Mouse (Mus musculus) ES-E14 (cell line): ENCODE measurements around the gene Robo2. TPM values are rescaled to one million over a fixed set of nuclear protein-coding genes. Genes with fewer than 3 reads are reported as not detected.

Source experiments
- DNase-seq: peaks from one replicate; pipeline ENCODE4 v3.0.0-alpha.2; 2013; ENCODE audit warnings: low read depth, low spot score
- H3K27ac ChIP-seq: 2 replicates; pipeline ENCODE4 v1.5.1; 2012; ENCODE audit warnings: low read depth, mild to moderate bottlenecking, low read length, moderate library complexity, mixed read lengths; ENCODE audit not compliant: poor library complexity, insufficient read depth, severe bottlenecking
- H3K36me3 ChIP-seq: 2 replicates; pipeline ENCODE4 v1.6.1; 2012; ENCODE audit warnings: mild to moderate bottlenecking, low read length, moderate library complexity, mixed read lengths; ENCODE audit not compliant: control insufficient read depth, poor library complexity, insufficient read depth, severe bottlenecking
- H3K4me1 ChIP-seq, 2 experiments: fragments of 150-350 bp in 1 of 2; sonication (generic) in 1 of 2; 2 replicates each; pipeline ENCODE4 v1.6.1; 2012; ENCODE audit warnings: low read length in 2 of 2, mild to moderate bottlenecking in 1 of 2, mixed read lengths in 1 of 2; ENCODE audit not compliant: control insufficient read depth in 2 of 2, insufficient read depth in 2 of 2, poor library complexity in 1 of 2
- H3K4me3 ChIP-seq, 2 experiments: fragments of 150-350 bp in 1 of 2; sonication (generic) in 1 of 2; 2 replicates each; pipeline ENCODE4 v1.5.1; 2012; ENCODE audit warnings: low read length in 2 of 2, low read depth in 1 of 2, mild to moderate bottlenecking in 1 of 2, mixed read lengths in 1 of 2; ENCODE audit not compliant: insufficient read depth in 1 of 2, poor library complexity in 1 of 2, severe bottlenecking in 1 of 2
- H3K9ac ChIP-seq: 2 replicates; pipeline ENCODE4 v1.6.1; 2012; ENCODE audit warnings: low read depth, mild to moderate bottlenecking, low read length, mixed read lengths; ENCODE audit not compliant: poor library complexity, insufficient read depth, severe bottlenecking
- H3K9me3 ChIP-seq: fragments of 150-350 bp; sonication (generic); 2 replicates; pipeline ENCODE4 v1.6.1; 2012; ENCODE audit warnings: low read depth, mild to moderate bottlenecking, low read length; ENCODE audit not compliant: control insufficient read depth, insufficient read depth
- CHD2 ChIP-seq: IDR thresholded peaks from 2 replicates; pipeline ENCODE4 v1.6.1; 2014; ENCODE audit warnings: mild to moderate bottlenecking, low read depth, low read length, inconsistent platforms
- HCFC1 ChIP-seq: IDR thresholded peaks from 2 replicates; pipeline ENCODE4 v1.6.1; 2012; ENCODE audit warnings: low read length, inconsistent platforms, borderline replicate concordance; ENCODE audit not compliant: insufficient read depth
- MAFK ChIP-seq: IDR thresholded peaks from 2 replicates; pipeline ENCODE4 v1.6.1; 2014; ENCODE audit warnings: mild to moderate bottlenecking, low read depth, low read length, inconsistent platforms; ENCODE audit not compliant: insufficient read depth
- ZC3H11A ChIP-seq: IDR thresholded peaks from 2 replicates; pipeline ENCODE4 v1.6.1; 2012; ENCODE audit warnings: low read depth, mild to moderate bottlenecking, inconsistent platforms, low read length, borderline replicate concordance
- ZNF384 ChIP-seq: IDR thresholded peaks from 2 replicates; pipeline ENCODE4 v1.6.1; 2012; ENCODE audit warnings: low read depth, low read length, inconsistent platforms
- in situ Hi-C, 2 experiments: fragments of 600-800 bp; cut with MboI; formaldehyde crosslinking; loops; one replicate each; pipeline ENCODE4 v1.15.1; 2025; ENCODE audit warnings: low sequenced_read_pairs in 2 of 2, inconsistent platforms in 1 of 2; ENCODE audit not compliant: unreplicated experiment in 2 of 2
- total RNA-seq: library from RNA; depleted of rRNA; stranded (reverse); fragments of 300-350 nt; gene quantifications from 2 replicates; pipeline ENCODE4 v1.2.3, GENCODE M21; 2012; rRNA removed

Robo2 gene
- 2.6 and 5.5 TPM in 2 replicates for total RNA-seq

DNA sequence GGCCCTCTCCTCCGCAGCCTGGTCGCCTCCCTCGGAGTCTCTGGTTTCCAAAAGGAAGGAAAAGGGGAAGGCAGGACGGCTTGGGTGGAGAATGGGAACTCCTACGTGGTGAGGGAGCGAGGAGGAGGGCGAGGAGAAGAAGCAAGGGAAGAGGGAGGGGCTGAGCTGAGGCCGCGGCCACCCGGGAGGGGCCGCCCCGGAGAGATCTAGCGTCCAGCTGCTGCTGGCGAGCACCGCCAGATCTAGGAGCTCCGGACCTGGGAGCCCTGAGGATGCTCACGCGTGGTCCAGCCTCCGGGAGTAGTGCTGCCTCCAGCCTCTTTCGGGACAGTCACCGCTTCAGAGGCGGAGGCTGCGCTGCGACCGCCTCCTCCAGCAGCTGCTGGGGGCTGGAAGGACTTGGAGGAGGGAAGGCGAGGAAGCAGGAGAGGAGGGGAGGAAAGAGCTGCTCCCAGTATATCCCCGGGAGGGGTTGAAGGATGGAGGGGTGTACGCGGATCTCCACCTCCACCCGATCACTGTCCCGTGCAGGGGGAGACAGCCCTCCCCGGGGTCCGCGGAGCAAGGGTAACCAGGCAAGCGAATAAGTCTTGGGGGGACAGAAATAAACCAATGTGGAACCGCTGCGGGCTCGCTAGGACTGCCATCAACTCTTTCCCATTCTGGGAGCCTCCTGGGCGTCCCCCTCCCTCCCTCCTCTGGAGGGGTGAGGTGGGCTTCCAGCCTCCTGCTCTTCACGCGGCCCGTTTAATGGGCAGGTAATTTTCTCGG is at the start of gene Robo2:
Gene Robo2, minus strand, starts transcription at position 345 of the 771 bp plus-strand sequence.
- DNase-seq, result peak; percentile 30
- Histone ChIP-seq H3K36me3 (no peaks in the 10 kb centered on the region), H3K9ac (0 out of 2 replicates have a peak within 1 kb of the TSS, but pooled peaks have one; percentile 35), H3K4me3 (peak within 1 kb of the TSS; percentile 68 to 70), H3K4me1 (no peaks in the 10 kb centered on the region; a peak in 1 of 4 replicates), H3K9me3 (no peaks in the 10 kb centered on the region), H3K27ac (no peak within 1 kb of the TSS)
- in situ Hi-C loops, result no loop called here
- no peak for TF ChIP-seq CHD2
- no peak for TF ChIP-seq MAFK
- no peak for TF ChIP-seq ZNF384
- TF ChIP-seq ZC3H11A, result no peak

DNA sequence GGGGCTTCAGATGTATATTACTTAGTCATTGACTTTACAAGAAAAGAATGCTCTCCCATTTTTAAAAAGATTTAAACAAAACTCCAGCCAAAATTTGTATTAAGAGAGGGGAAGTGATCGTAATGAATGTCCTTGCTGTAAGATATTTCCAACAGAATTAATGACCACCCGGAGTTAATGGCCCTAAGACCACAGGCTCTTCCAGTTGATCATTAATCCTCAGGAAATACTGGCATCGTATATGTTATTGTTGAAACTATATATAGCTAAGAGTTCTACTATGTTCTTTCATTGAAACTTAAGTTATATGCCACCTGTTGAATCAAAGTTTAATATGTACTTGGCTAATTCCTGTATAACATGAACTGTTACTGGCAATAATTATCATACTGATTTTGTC is 46.5 kb upstream of the Robo2 start:
- Histone ChIP-seq H3K4me1 (no peaks in the 10 kb centered on the region), H3K9ac (no peak overlapping the region), H3K36me3 (no peaks in the 10 kb centered on the region), H3K9me3 (no peaks in the 10 kb centered on the region), H3K27ac (no peak overlapping the region), H3K4me3 (no peak overlapping the region)
- in situ Hi-C loops, result no loop called here
- TF ChIP-seq ZC3H11A, result no peak
- TF ChIP-seq CHD2, result no peak
- no peak for TF ChIP-seq HCFC1
- TF ChIP-seq ZNF384, result no peak
- no peak for TF ChIP-seq MAFK
- DNase-seq, result no peak

DNA sequence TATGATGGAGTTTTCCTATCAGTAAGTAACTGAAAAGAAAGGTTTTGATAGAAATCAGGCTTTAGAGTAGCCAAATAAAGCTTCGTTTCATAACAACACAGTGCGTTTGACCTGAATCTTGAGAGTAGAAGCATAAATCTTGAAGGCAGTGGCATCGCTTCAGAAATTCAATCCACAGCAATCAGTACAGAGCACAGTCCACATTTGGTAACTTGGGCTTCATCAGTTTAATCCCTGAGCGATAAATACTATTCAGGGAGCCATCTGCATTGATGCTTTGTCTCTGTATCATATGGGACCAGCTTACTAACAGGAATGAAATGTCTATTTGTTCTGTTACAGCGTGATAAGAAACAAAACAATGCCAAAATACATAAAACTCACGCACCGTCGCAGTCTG is 46.1 kb upstream of the Robo2 start:
- H3K4me3 ChIP-seq, result no peak overlapping the region
- no peaks in the 10 kb centered on the region for H3K9me3 ChIP-seq
- H3K36me3 ChIP-seq, result no peaks in the 10 kb centered on the region
- in situ Hi-C loops, result no loop called here
- H3K9ac ChIP-seq, result no peak overlapping the region
- TF ChIP-seq CHD2 (no peak), ZC3H11A (no peak), HCFC1 (no peak), MAFK (no peak), ZNF384 (no peak)
- H3K27ac ChIP-seq, result no peak overlapping the region
- no peaks in the 10 kb centered on the region for H3K4me1 ChIP-seq
- no peak for DNase-seq

DNA sequence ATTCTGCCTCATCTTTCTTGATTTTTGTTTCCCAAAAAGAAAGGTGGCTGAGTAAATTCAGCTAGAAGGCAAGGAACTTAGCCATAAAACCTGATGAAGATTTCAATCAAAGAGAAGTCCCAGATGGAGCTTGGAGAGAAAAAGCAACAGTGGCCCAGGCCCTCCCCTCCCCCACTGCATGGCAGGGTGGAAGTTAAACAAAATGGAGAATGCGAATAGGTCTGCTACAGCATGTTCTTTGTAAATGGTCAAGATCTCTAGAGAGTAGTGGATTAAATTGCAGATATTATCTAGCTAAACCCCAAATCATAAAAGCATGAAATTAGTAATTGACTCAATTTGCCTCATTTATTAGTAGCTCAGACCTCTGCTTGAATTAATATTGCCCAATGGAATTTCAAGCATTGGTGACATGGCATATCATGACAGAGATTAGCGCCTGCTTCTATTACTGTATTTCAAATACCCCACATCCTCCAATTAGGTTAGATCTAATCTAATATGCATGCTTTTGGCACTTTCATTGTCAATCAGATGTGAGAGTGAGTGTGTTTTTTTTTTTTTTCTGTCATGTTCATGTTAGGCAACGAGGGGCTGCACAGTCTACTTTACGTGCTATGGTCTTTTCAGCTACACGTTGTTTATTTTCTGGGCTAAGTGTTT is 45.3 kb upstream of the Robo2 start:
- Histone ChIP-seq H3K9me3 (no peaks in the 10 kb centered on the region), H3K27ac (no peak overlapping the region), H3K36me3 (no peaks in the 10 kb centered on the region), H3K4me3 (no peak overlapping the region), H3K4me1 (no peaks in the 10 kb centered on the region), H3K9ac (no peak overlapping the region)
- in situ Hi-C loops, result no loop called here
- TF ChIP-seq MAFK (no peak), ZC3H11A (no peak), HCFC1 (no peak), CHD2 (no peak), ZNF384 (no peak)
- no peak for DNase-seq
